Mouse (Mus musculus) hindbrain, embryonic 15.5 days (tissue): ENCODE results near the gene Angel2. TPM values are rescaled to one million over a fixed set of nuclear protein-coding genes. Genes with fewer than 3 reads are reported as not detected.

Experiments used
- ATAC-seq: fragments of 200-750 bp; cut with Nextera tagmentation; 2 replicates; pipeline ENCODE4 v1.8.0; 2017; ENCODE audit warnings: low read depth, moderate number of reproducible peaks, moderate TSS enrichment; ENCODE audit not compliant: low FRiP score
- H3K27ac ChIP-seq: fragments of 300-500 bp; sonication (generic); replicated peaks from 2 replicates; pipeline ENCODE4 v1.5.1; 2015; ENCODE audit warnings: mild to moderate bottlenecking, inconsistent platforms
- H3K27me3 ChIP-seq: fragments of 300-500 bp; sonication (generic); 2 replicates; pipeline ENCODE4 v1.6.1; 2015; ENCODE audit warnings: control low read depth, inconsistent platforms
- H3K36me3 ChIP-seq: fragments of 300-500 bp; sonication (generic); 2 replicates; pipeline ENCODE4 v1.6.1; 2015; ENCODE audit warnings: control low read depth, inconsistent platforms
- H3K4me1 ChIP-seq: fragments of 300-500 bp; sonication (generic); replicated peaks from 2 replicates; pipeline ENCODE4 v1.6.1; 2015; ENCODE audit warnings: control low read depth, inconsistent platforms
- H3K4me2 ChIP-seq: fragments of 300-500 bp; sonication (generic); 2 replicates; pipeline ENCODE4 v1.6.1; 2015; ENCODE audit warnings: moderate library complexity, mild to moderate bottlenecking, inconsistent platforms
- H3K4me3 ChIP-seq: fragments of 300-500 bp; sonication (generic); 2 replicates; pipeline ENCODE4 v1.5.1; 2015; ENCODE audit warnings: mild to moderate bottlenecking, inconsistent platforms
- H3K9ac ChIP-seq: fragments of 300-500 bp; sonication (generic); 2 replicates; pipeline ENCODE4 v1.6.1; 2015; ENCODE audit warnings: inconsistent platforms
- H3K9me3 ChIP-seq: fragments of 300-500 bp; sonication (generic); 2 replicates; pipeline ENCODE4 v1.6.1; 2016; ENCODE audit warnings: control low read depth, inconsistent platforms
- WGBS: fragments of 180-500 bp; shearing (Covaris S2); methylation state at CpG from one replicate; pipeline ENCODE4 v1.1.7; 2015; 5-methylcytosine and 5-hydroxymethylcytosine counted together
- polyA plus RNA-seq: library from polyadenylated mRNA; unstranded; fragments of >200 nt; fragmentation: Nextera tagmentation; extraction: Ambion mirVana; gene quantifications from 2 replicates; pipeline ENCODE4 v1.2.1, GENCODE M21; 2015

Angel2 gene
- polyA plus RNA-seq, 1 experiment from 2014 or later = 48.6 TPM

DNA sequence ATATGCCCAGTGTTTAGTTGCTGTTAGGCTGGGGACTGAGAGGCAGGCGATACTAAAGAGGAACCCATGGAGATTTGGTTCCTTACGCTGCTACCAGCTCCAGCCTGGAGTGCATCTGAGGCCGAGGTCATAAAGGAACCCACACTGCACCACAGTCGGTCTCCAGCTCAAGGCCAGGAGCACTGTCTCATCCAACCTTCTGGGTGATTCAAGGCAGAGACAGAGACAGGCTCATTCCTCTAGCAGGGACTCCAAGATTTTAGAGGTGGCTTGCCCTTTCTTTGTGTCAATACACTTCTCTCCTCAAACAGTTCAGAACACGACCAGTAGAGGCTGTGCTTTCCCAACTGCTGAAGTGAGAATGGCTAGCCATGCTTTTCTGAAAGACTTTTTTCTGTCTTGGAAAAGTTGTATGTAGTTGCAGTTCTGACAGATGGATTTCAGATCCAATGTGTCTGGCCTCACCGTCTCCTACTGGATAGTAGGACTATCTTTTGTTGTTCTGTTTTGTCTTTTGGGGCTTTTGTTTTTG, 71.5 kb downstream of the Angel2 start:
- H3K4me3 ChIP-seq = no peak overlapping the region

More for the DNA sequence above, 71.5 kb downstream of the Angel2 start:
- Histone ChIP-seq H3K9ac (no peak overlapping the region), H3K27ac (no peak overlapping the region), H3K27me3 (no peaks in the 10 kb centered on the region), H3K36me3 (0 out of 2 replicates have a peak, but pooled peaks cover 5% of the 10 kb centered on the region), H3K4me2 (no peak overlapping the region), H3K4me1 (peaks cover 6% of the 10 kb centered on the region; the same call in 1 of the 2 replicates), H3K9me3 (no peaks in the 10 kb centered on the region)
- ATAC-seq = no peak
- WGBS = 75% methylated on average over 6 of the region's 6 CpGs

Other genes starting within 250 kb of the Angel2 start
- gene Rps6kc1, start 13.3 kb upstream of the Angel2 start, polyA plus RNA-seq = 27.4 and 30.4 TPM in 2 replicates
- gene Vash2, start 54.2 kb downstream of the Angel2 start, polyA plus RNA-seq = 77.3 and 83.6 TPM in 2 replicates
- 9.9 and 10.2 TPM in 2 replicates for gene Flvcr1, start 101.0 kb downstream of the Angel2 start, polyA plus RNA-seq
- not detected in 2 replicates for gene Spata45, start 111.5 kb downstream of the Angel2 start, polyA plus RNA-seq
- gene Tatdn3, start 137.8 kb downstream of the Angel2 start, polyA plus RNA-seq = 14.5 TPM in 2 replicates
- gene Nsl1, start 137.9 kb downstream of the Angel2 start, polyA plus RNA-seq = 4.6 and 4.9 TPM in 2 replicates
- gene Batf3, start 172.7 kb downstream of the Angel2 start, polyA plus RNA-seq = 2.0 and 2.3 TPM in 2 replicates
- gene Fam71a, start 239.7 kb downstream of the Angel2 start, polyA plus RNA-seq = not detected in 2 replicates